Mouse (Mus musculus) inflammation-experienced regulatory T-cells, adult 6 months (primary cell): Measurements from ENCODE around the gene Dio3. TPM values are rescaled to one million over a fixed set of nuclear protein-coding genes. Genes with fewer than 3 reads are reported as not detected.

Source experiments
- ATAC-seq: one replicate; pipeline ENCODE4 v1.8.0; 2017
- polyA plus RNA-seq, 3 experiments: library from polyadenylated mRNA; unstranded; fragments of 100-300 nt; shearing (Covaris generic); gene quantifications; one replicate each; pipeline ENCODE4 v1.2.1; 2017

Gene Dio3
- polyA plus RNA-seq, result not detected

DNA sequence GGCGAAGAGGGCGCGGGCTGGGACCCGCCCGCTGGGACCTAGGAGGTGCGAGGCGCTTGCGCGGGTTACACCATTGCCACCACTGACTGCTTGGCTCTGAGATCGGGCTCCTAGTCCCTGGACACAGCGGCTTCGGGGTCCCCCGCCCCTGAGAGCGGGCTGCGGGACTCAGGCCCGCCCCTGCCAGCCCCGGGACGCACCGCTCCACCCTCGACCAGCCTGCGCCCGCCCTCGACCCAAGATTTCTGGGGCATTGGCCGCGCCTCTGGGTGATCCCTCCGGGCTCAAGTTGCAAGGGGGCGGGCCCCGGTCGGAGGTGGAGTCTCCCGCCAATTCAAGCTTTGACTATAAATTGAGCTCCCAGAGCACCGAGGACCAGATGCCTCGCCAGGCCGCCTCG, at the start of gene Dio3:
TSS of gene Dio3 (plus strand) at position 216 of the 400 bp plus-strand sequence.
- ATAC-seq, result no peak

GRCm38 (mm10) chr12:110230296-110230695, 48.6 kb upstream of the Dio3 start:
- no peak for ATAC-seq

- ATAC-seq, result no peak
These were observed 48.1 kb upstream of the Dio3 start for GRCm38 (mm10) chr12:110230767-110231166.

GRCm38 (mm10) chr12:110231709-110232600, 46.9 kb upstream of the Dio3 start:
- ATAC-seq, result no peak

- no peak for ATAC-seq
These were observed 43.0 kb upstream of the Dio3 start for GRCm38 (mm10) chr12:110235908-110236307.

DNA sequence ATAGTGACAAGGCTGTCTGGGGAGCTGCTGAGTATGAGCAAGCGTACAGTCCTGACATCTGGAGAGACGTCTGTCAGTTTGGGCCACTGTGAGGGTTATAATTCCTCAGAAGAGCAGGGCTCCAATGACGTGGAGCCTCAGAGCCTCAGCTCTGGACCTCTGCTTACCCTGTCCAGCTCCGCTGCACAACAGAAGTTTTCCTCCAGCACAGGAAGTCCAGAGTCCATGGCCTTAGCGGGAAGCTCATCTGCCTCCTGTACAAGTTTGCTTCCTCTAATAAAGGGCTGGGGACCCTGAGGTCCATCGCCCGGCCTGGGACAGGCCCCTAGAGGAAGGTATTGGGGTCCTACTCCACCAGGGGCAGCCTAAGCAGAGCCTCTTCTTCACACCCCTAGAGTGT, 41.8 kb upstream of the Dio3 start:
- no peak for ATAC-seq

DNA sequence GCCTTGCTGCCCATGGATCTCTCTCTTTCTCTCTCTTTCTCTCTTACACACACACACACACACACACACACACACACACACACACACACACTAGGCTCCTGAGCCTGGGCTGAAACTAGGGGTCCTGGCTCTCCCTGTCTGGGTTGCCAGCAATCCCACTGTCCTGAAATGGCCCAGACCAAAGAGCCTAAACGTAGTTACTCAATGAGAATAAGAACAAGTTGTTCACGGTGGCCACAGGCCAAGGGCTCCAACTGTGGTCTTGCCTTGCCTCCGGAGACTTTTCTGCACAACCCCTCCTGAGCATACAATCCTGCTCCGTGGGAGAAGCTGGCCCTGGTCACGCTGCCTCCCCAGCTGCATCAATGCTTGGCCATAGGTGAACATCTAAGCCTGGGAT, 39.5 kb upstream of the Dio3 start:
- ATAC-seq, result no peak

- no peak for ATAC-seq
These were observed 34.3 kb upstream of the Dio3 start for GRCm38 (mm10) chr12:110244581-110244980.

GRCm38 (mm10) chr12:110245461-110245860, 33.4 kb upstream of the Dio3 start:
- no peak for ATAC-seq

GRCm38 (mm10) chr12:110252163-110252575, 26.7 kb upstream of the Dio3 start:
- no peak for ATAC-seq

GRCm38 (mm10) chr12:110255731-110256130, 23.1 kb upstream of the Dio3 start:
- no peak for ATAC-seq

DNA sequence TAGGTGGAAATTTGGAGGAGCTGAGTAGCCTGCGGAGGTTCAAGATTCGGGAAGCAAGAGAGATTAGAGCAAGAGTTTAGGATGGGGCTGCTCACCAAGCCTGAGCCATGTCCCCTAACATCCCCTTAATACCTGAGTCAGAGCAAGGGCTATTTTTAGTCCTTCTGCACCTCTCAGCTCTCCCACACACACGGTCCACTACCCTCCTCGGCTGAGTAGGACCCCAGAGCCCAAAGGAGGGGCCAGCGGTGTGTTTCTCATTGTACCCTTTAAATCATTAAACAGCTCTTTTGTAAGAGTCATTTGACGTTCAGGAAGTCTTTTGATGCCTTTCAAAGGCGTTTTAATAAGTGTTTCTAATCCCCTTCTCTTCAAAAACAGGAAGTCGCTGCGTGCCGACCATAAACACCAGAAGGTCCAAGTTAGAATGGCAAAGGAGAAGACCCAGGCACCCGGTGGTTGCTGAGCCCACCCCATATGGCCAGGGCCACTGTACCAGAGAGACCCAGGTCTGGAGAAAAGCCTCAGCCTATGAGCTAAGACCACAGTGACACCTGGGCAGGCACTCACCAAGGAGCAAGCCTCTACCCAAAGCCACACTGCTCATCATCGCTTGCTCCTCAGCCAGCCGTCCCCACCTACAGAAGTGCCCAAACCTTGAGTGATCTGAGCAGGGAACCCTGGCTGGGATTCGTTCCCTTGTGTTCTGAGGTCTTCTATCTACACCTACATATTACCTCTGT, 22.2 kb upstream of the Dio3 start:
- peak; percentile 25 for ATAC-seq

DNA sequence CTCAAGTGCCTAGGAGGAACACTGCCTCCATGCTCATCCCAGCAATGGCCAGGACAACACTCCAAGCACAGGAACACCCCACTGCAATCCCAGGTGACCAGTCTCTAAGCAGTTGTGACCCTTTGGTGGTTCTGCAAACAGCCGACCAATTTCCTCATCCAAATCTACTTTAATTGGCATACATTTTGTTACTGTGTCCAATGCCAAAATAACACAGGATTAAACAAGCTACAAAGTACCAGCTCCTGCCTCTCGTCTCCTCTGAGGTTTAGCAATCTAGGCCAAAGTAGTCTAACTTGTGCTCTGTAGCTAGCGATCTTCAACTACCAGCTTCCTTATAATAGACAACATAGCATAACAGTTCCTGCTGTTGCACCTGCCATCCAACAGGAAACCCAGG, 10.6 kb upstream of the Dio3 start:
- no peak for ATAC-seq

GRCm38 (mm10) chr12:110269686-110270085, 9.2 kb upstream of the Dio3 start:
- ATAC-seq, result no peak

- ATAC-seq, result no peak
These were observed 2.8 kb upstream of the Dio3 start for GRCm38 (mm10) chr12:110276034-110276433.

GRCm38 (mm10) chr12:110277259-110277964, 1.5 kb upstream of the Dio3 start:
- ATAC-seq, result no peak

- no peak for ATAC-seq
These were observed 932 bp upstream of the Dio3 start for GRCm38 (mm10) chr12:110277965-110278307.

GRCm38 (mm10) chr12:110280373-110280772, 1.5 kb downstream of the Dio3 start:
- ATAC-seq, result no peak

- no peak for ATAC-seq
These were observed 4.9 kb downstream of the Dio3 start for GRCm38 (mm10) chr12:110283792-110284191.

GRCm38 (mm10) chr12:110292816-110293215, 13.9 kb downstream of the Dio3 start:
- ATAC-seq, result no peak

- ATAC-seq, result no peak
These were observed 16.0 kb downstream of the Dio3 start for GRCm38 (mm10) chr12:110294891-110295290.

DNA sequence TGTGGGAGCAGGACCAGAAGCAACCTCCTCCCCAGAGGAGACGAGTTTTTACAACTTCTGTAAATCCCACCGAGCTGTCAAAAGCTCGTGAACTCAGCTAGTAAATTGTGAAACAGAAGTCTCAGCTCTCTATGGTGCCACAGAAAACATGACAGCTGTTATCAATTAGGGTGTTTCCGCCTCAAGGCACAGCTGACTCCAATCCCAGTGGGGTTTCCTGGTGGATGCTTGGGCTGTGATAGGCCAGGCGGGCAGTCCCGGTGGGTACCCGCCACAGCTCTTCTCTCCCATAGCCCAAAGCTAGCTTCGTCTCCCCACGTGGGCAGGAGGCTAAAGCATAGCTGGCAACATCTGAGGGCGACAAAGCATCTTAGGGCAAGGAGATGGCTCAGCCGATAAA, 19.8 kb downstream of the Dio3 start:
- ATAC-seq, result no peak

DNA sequence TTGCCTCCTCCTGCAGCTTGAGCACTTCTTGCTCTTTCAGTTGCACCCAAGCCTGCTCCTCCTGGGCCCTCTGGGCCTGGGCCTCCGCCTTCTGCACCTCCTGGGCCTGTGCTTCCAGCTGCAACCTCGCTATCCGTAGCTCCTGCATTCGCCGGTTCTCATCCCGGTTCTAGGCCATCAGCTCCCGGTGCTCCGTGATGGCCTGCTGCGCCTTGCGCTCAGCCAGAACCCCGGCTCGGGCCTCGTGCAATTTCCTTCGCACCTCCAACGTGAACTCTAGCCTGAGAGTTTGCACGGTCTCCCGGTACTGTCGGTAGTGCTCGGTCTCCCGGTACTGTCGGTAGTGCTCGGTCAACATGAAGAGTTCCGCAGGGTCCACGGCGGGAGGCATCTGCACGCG, 40.8 kb downstream of the Dio3 start:
- ATAC-seq, result no peak
